32 mouse cellular contexts compared by ENCODE assay signal in the genomic region with DNA sequence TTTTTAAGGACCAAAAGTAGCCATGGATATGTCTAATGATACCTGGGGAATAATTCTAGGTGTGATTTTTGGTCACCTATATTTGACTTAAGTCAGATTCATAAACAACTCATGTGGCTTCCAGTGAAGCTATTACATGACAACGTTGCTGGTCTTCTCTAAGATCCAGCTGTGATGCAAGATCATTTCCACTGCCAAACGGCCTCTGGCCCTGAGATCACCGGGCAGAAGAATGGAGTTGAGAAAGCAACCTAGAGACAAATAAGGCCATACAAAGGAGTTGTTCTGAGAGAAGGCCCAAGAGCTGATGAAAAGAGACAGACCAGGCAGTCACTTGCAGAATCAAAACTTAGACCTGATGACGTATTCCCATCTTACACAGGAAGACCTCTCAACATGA.
A peak's percentile ranks its signal among the peaks of the same experiment; 100 is the strongest.
DNase-seq lines count a peak whose midpoint lies in the region; ATAC-seq lines count a peak whose summit lies in the region.
"Had no signal": no experiment of that assay in that cellular context is flagged by ENCODE, and none has a peak within 500 bp of the region (broad histone marks: within the 10 kb centered on the region; RNA-seq: fewer than 3 reads in every experiment).

No protein-coding gene starts in this region.

- H3K27me3 ChIP-seq in kidney, embryonic 14.5 days (ENCODE audit: control insufficient read depth, insufficient read depth, low read length), result no peaks in the 10 kb centered on the region
- H3K27me3 ChIP-seq in midbrain, embryonic 11.5 days (ENCODE audit: control insufficient read depth, insufficient read depth, low read length), result no peaks in the 10 kb centered on the region
- H3K27me3 ChIP-seq in midbrain, embryonic 14.5 days (ENCODE audit: control insufficient read depth, insufficient read depth, low read length), result no peaks in the 10 kb centered on the region
- H3K27me3 ChIP-seq: heart, embryonic 13.5 days; hindbrain, embryonic 15.5 days; liver, embryonic 15.5 days; lung, embryonic 15.5 days; Patski had no signal

- H3K27ac ChIP-seq in kidney, embryonic 14.5 days (ENCODE audit: low read depth, low read length), result no peak overlapping the region
- no peak overlapping the region for H3K27ac ChIP-seq in midbrain, embryonic 11.5 days (ENCODE audit: low read depth, low read length)
- H3K27ac ChIP-seq in midbrain, embryonic 14.5 days (replicated peaks; ENCODE audit: low read depth, low read length), result no peak overlapping the region
- H3K27ac ChIP-seq: heart, embryonic 13.5 days; hindbrain, embryonic 10.5 days; hindbrain, embryonic 15.5 days; limb, embryonic 10.5 days; limb, embryonic 15.5 days; liver, embryonic 15.5 days; lung, embryonic 15.5 days; macrophage had no signal

- ATAC-seq in kidney, embryonic 14.5 days (ENCODE audit: low FRiP score, low TSS enrichment), result no peak
- no peak for ATAC-seq in midbrain, embryonic 11.5 days (ENCODE audit: low FRiP score)
- no peak for ATAC-seq in midbrain, embryonic 14.5 days (ENCODE audit: low FRiP score, low TSS enrichment)
- no peak for ATAC-seq in megakaryocyte-erythroid progenitor cell, adult 5-6 weeks (replicated peaks; ENCODE audit: low FRiP score, low TSS enrichment, poor library complexity, severe bottlenecking)
- ATAC-seq: forebrain, embryonic 14.5 days; inflammation-experienced regulatory T-cells, adult 6 months; midbrain, embryonic 16.5 days; Patski had no signal

- H3K4me1 ChIP-seq in kidney, embryonic 14.5 days (ENCODE audit: control insufficient read depth, insufficient read depth, low read length), result no peaks in the 10 kb centered on the region; the same call in 1 of the 2 replicates
- no peaks in the 10 kb centered on the region for H3K4me1 ChIP-seq in midbrain, embryonic 11.5 days (ENCODE audit: control insufficient read depth, insufficient read depth, low read length)
- no peaks in the 10 kb centered on the region for H3K4me1 ChIP-seq in midbrain, embryonic 14.5 days (ENCODE audit: control insufficient read depth, insufficient read depth, low read length)
- H3K4me1 ChIP-seq: heart, embryonic 13.5 days; hindbrain, embryonic 15.5 days; limb, embryonic 15.5 days; liver, embryonic 15.5 days; lung, embryonic 15.5 days had no signal

- H3K9me3 ChIP-seq in kidney, embryonic 14.5 days (ENCODE audit: control insufficient read depth, low read length), result no peaks in the 10 kb centered on the region
- H3K9me3 ChIP-seq in midbrain, embryonic 11.5 days (ENCODE audit: control insufficient read depth, low read length), result no peaks in the 10 kb centered on the region
- H3K9me3 ChIP-seq in midbrain, embryonic 14.5 days (ENCODE audit: control insufficient read depth, low read length), result no peaks in the 10 kb centered on the region
- H3K9me3 ChIP-seq: heart, embryonic 13.5 days; hindbrain, embryonic 10.5 days; hindbrain, embryonic 15.5 days; limb, embryonic 10.5 days; limb, embryonic 15.5 days; liver, embryonic 15.5 days; lung, embryonic 15.5 days had no signal

- no peak overlapping the region for H3K4me3 ChIP-seq in kidney, embryonic 14.5 days (ENCODE audit: low read length)
- H3K4me3 ChIP-seq in midbrain, embryonic 11.5 days (ENCODE audit: low read depth, low read length), result no peak overlapping the region
- H3K4me3 ChIP-seq in midbrain, embryonic 14.5 days (replicated peaks; ENCODE audit: low read depth, low read length), result no peak overlapping the region
- H3K4me3 ChIP-seq: heart, embryonic 13.5 days; hindbrain, embryonic 10.5 days; hindbrain, embryonic 15.5 days; limb, embryonic 10.5 days; limb, embryonic 15.5 days; liver, embryonic 15.5 days; lung, embryonic 15.5 days had no signal

- no peak overlapping the region for H3K4me2 ChIP-seq in kidney, embryonic 14.5 days (replicated peaks; ENCODE audit: low read depth, low read length)
- H3K4me2 ChIP-seq in midbrain, embryonic 11.5 days, result no peak overlapping the region
- no peak overlapping the region for H3K4me2 ChIP-seq in midbrain, embryonic 14.5 days (ENCODE audit: low read length)
- H3K4me2 ChIP-seq: heart, embryonic 13.5 days; hindbrain, embryonic 15.5 days; limb, embryonic 15.5 days; liver, embryonic 15.5 days; lung, embryonic 15.5 days had no signal

- H3K36me3 ChIP-seq in kidney, embryonic 14.5 days (ENCODE audit: control insufficient read depth, insufficient read depth, low read length), result no peaks in the 10 kb centered on the region
- no peaks in the 10 kb centered on the region for H3K36me3 ChIP-seq in midbrain, embryonic 11.5 days (ENCODE audit: control insufficient read depth, insufficient read depth, low read length)
- H3K36me3 ChIP-seq in midbrain, embryonic 14.5 days (ENCODE audit: control insufficient read depth, insufficient read depth, low read length), result no peaks in the 10 kb centered on the region
- H3K36me3 ChIP-seq: heart, embryonic 13.5 days; hindbrain, embryonic 10.5 days; hindbrain, embryonic 15.5 days; limb, embryonic 10.5 days; limb, embryonic 15.5 days; liver, embryonic 15.5 days; lung, embryonic 15.5 days had no signal

- WGBS in kidney, embryonic 14.5 days, result 90% methylated on average over 4 of the region's 4 CpGs
- 90% methylated on average over 4 of the region's 4 CpGs for WGBS in midbrain, embryonic 11.5 days
- WGBS in midbrain, embryonic 14.5 days, result 86% methylated on average over 4 of the region's 4 CpGs

- no peak overlapping the region for H3K9ac ChIP-seq in kidney, embryonic 14.5 days (ENCODE audit: low read depth, low read length)
- no peak overlapping the region for H3K9ac ChIP-seq in midbrain, embryonic 11.5 days (ENCODE audit: low read length)
- no peak overlapping the region for H3K9ac ChIP-seq in midbrain, embryonic 14.5 days (replicated peaks; ENCODE audit: low read length)
- H3K9ac ChIP-seq: heart, embryonic 13.5 days; hindbrain, embryonic 15.5 days; limb, embryonic 15.5 days; liver, embryonic 15.5 days; lung, embryonic 15.5 days had no signal

- peak; percentile 57 for DNase-seq in adrenal gland, postnatal 10 days
- no peak for DNase-seq in adrenal gland, postnatal 4 days (ENCODE audit: low spot score in 2 of 2)
- DNase-seq in kidney, adult 9 months, result peak; percentile 29
- DNase-seq in midbrain, embryonic 11.5 days (ENCODE audit: low spot score, missing footprints), result peak; percentile 26
- DNase-seq in midbrain, embryonic 14.5 days, result no peak
- DNase-seq in skeletal muscle tissue, adult 2 months (ENCODE audit: low read depth, low spot score), result peak; percentile 30
- DNase-seq: cerebellum, adult 11 months; cerebellum, adult 9-10 months; cerebellum, postnatal 36 days; gastrocnemius, postnatal 36 days; heart, postnatal 10 days; kidney, adult 18-20 months; kidney, postnatal 14 days; layer of hippocampus, postnatal 36 days; right cerebral cortex, adult 18-20 months; right cerebral cortex, postnatal 4 days; thymus, adult 2 months; thymus, postnatal 36 days had no signal

Comparison
In these comparisons a context has a peak if more than half of its experiments do, and no peak if none do; other contexts are left out.
1. DNase-seq: peak in adrenal gland, postnatal 10 days (single experiment), kidney, adult 9 months (single experiment), midbrain, embryonic 11.5 days (single experiment) and skeletal muscle tissue, adult 2 months (single experiment); none in adrenal gland, postnatal 4 days (0 of 2) and midbrain, embryonic 14.5 days (single experiment).